Mouse (Mus musculus) frontal cortex, postnatal 25 days (tissue): Measurements from ENCODE around the gene Gm26566.

Source experiments
- DNase-seq, 2 experiments: peaks; one replicate each; pipeline ENCODE4 v3.0.0; 2022; ENCODE audit warnings: low spot score in 2 of 2

Gene Gm26566

DNA sequence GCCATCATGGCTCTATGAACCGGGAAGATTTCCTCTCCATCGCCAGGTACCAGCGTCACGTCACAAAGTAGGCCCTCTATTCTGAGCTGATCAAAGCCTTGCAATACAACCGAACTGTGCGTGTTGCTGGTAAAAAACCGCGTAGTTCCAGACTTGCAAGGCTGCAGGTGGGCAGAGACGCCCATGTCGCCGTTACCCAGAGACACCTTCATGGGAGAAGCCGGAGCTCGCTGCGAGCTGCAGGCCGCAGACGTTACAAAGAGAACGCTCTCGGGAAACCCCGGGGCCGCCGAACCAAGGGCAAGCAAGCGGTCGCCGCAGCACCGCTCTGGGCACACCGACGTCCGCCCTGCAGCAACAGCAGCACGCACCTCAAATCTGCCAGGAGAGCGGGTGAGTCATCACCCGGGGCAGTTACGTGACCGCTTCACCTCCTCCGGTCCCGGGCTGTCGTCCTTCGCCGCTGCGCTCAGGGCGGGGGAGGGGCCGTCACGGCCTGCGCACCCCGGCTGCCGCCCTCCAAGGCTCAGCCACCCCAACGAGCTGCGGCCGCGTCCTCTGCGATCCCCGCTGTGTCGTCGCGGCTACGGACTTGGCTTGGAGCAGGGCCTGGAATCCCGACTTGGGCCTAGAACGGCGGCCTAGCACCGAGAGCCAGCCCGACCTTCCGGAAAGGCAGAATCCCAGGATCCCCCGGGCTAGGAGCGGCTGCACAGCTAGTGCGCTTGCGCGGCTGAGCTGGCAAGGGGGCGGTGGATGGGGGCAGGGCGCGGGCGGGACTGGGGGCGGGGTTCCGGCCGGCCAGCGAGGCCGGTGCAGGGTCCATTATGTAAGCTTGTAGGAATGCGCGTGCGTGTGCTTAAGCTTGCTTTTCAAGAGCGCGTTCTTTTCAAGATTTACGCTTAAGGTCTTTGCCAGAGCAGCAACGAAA, at the start of gene Gm26566, which contains the start of gene Klhl9:
Gene Gm26566 (plus strand): TSS at position 15 of the 931 bp plus-strand sequence.
Gene Klhl9 (minus strand): TSS at position 675 of the 931 bp plus-strand sequence.
- peak; percentile 70 to 90 for DNase-seq

DNA sequence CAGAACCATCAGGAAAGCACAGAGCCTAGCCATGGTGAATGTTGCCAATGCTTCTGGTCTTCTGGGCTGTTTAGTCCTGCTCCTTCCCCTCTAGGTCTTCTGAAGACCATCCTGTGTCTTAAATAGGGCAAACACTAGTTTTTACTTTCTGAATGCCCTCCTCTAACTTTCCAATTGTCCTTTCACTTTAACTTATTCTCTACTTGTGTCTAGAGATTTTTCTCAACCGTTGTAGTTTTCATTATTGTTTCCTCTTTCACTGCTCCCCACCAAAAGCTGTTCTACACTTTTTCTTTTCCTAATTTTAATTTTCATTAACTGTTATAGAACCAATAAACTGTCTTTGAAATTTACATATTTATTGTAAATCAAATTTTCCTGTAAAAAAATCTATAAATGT, 44.8 kb upstream of the Gm26566 start, which contains the start of gene Ifna16:
Gene Ifna16 (minus strand): TSS at position 101 of the 400 bp plus-strand sequence.
- DNase-seq: no peak

- DNase-seq: no peak
These were observed 41.2 kb upstream of the Gm26566 start for GRCm38 (mm10) chr4:88680362-88680761.

DNA sequence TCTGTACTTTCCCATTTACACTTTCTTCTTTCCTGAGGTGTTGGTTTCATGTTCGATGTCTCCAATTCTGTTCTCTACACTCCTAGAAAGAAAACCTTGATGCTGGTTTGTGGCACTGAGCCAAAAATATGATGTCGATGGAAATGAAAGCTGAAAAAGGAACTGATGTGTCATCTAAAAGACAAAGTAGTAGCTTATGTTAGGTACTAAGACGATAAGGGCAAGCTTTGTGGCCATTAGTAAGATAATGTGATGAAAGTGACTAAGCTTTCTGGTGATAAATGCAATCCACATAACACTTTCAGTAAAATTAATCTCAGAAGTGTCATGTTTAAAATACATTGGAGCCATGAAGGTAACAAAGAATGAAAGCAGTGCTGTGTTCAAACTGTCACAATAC, 40.3 kb upstream of the Gm26566 start:
- no peak for DNase-seq

GRCm38 (mm10) chr4:88683812-88684211, 37.8 kb upstream of the Gm26566 start, which contains the start of gene Ifna2:
Gene Ifna2, minus strand, starts transcription at chr4:88683912.
- DNase-seq: no peak

- no peak for DNase-seq
These were observed 30.3 kb upstream of the Gm26566 start, which contains the start of gene Ifnab for GRCm38 (mm10) chr4:88691259-88691658. Gene Ifnab, minus strand, starts transcription at chr4:88691359.

- no peak for DNase-seq
These were observed 29.1 kb upstream of the Gm26566 start for GRCm38 (mm10) chr4:88692537-88692936.

GRCm38 (mm10) chr4:88693392-88693791, 28.2 kb upstream of the Gm26566 start:
- no peak for DNase-seq

GRCm38 (mm10) chr4:88696237-88696884, 25.2 kb upstream of the Gm26566 start:
- DNase-seq: peak; percentile 24 to 52

GRCm38 (mm10) chr4:88697108-88697507, 24.5 kb upstream of the Gm26566 start:
- DNase-seq: no peak

- no peak for DNase-seq
These were observed 23.9 kb upstream of the Gm26566 start for GRCm38 (mm10) chr4:88697753-88698152.

DNA sequence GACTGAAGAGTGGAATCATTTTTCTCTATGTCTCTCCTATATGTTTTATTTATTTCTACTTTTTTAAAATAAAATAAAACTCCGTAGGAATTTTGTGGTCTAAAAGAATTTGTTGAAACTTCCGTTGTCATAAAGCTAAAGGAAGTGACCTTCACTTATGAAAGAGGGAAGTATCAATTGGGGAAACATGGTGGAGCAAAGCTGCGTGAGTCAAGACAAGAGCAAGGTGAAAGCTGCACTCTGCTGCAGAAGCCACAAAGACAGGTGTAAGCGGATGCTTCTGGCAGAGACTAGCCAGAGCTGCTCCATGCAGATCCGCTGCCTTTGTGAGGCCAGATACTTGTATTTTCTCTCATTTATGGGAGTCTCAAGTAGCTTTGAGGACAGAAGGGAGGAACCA, 22.8 kb upstream of the Gm26566 start:
- no peak for DNase-seq

- DNase-seq: no peak
These were observed 22.3 kb upstream of the Gm26566 start for GRCm38 (mm10) chr4:88699301-88699700.

GRCm38 (mm10) chr4:88705924-88706323, 15.7 kb upstream of the Gm26566 start:
- DNase-seq: no peak

DNA sequence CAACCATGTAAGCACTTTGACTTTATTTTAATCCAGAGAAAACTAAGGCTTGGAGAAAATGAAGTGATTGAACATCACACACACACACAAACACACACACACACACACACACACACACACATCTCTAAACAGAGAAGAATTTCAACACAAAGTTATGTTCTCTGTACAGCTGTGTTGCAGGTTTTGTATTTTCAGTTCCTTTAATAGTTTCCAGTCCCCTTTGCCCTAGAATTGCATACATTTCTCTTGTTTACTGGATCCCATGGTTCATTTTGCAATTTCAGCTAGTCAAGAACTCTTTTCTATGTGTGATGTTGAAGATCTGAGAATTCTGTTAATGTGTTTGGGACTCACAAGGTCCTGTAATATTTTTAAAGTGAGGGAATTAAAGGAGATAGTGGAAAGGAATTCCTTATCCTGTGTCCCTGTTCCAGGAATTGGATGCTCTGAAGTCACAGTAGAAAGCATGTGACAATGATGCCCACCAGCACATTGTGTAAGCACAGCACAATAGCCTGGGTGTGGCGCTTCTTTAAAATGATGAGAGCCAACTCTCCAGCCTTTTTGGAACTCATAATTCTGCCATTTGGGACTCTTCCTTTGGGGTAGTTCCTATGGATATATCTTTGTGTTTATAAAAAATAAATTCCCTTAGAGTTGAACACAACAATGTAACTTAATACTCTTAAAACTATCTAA, 14.3 kb upstream of the Gm26566 start:
- DNase-seq: no peak

GRCm38 (mm10) chr4:88714281-88714680, 7.3 kb upstream of the Gm26566 start:
- DNase-seq: no peak

- DNase-seq: no peak
These were observed 6.5 kb upstream of the Gm26566 start for GRCm38 (mm10) chr4:88715059-88715458.

GRCm38 (mm10) chr4:88718715-88719114, 2.9 kb upstream of the Gm26566 start:
- no peak for DNase-seq

DNA sequence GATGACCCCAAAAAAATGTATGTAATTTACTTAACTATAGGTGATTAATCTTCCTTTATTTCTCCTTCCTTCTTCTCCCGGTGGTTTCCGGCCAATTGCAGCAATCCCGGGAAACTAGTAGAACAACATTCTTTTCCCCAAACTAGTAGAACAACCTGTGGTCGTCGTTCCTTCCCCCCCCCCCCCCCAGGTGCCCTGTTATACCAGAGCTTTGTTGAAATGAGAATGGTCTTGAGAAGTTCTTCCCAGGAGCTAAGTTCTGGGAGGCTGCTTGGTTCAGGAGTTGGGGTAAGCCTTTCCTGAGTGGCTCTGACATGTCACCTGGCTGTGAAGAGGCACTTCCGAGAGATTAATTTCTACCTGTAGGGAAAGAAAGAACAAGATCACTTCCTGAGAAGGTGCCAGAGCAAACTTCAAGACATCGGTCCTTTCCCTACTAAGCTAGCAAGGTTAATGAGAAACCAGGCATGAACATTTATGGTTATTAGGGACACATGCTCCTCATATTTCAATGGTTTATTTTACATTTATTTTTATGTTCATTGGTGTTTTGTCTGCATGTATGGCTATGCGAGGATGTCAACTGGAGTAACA, 2.0 kb downstream of the Gm26566 start:
- no peak for DNase-seq

- no peak for DNase-seq
These were observed 5.1 kb downstream of the Gm26566 start for GRCm38 (mm10) chr4:88726727-88727126.

DNA sequence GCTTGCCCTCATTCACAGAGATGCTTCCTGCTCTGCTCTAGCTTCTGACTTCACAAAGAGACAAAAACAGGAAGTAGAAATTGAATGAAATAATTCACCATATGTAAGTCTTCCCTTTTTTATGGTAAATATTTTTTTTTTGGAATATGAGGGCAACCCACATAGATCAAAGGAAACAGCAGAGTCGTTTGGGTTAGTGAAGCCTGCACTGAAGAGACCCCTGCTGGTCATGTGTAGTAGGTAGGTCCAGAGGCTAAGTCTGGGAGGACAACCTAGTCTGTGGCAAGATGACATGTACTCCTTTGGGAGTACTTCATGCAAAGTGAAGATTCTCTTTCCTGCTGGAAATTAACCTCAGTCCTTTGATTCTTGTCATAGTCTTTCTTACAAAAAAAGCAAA, 5.7 kb downstream of the Gm26566 start:
- DNase-seq: no peak

- DNase-seq: peak; percentile 36 to 37
These were observed 16.9 kb downstream of the Gm26566 start for GRCm38 (mm10) chr4:88738480-88738879.
